10 mouse cellular contexts compared by ENCODE assay signal in genomic region chr7:142656055-142656454, GRCm38 (mm10). TPM values are rescaled to one million over a fixed set of nuclear protein-coding genes. Genes with fewer than 3 reads are reported as not detected.
A peak's percentile ranks its signal among the peaks of the same experiment; 100 is the strongest.
DNase-seq lines count a peak whose midpoint lies in the region; ATAC-seq and TF ChIP-seq lines count a peak whose summit lies in the region.
"Had no signal": no experiment of that assay in that cellular context is flagged by ENCODE, and none has a peak within 500 bp of the region (broad histone marks: within the 10 kb centered on the region; RNA-seq: fewer than 3 reads in every experiment).

No protein-coding gene starts in this region.

- H3K36me3 ChIP-seq in lung, embryonic 14.5 days (ENCODE audit: insufficient read depth), result peaks cover 44% of the 10 kb centered on the region
- peaks cover 6% of the 10 kb centered on the region for H3K36me3 ChIP-seq in limb, embryonic 11.5 days (ENCODE audit: control insufficient read depth, insufficient read depth, low read length)
- peaks cover 26% of the 10 kb centered on the region for H3K36me3 ChIP-seq in stomach, embryonic 14.5 days (ENCODE audit: control insufficient read depth, insufficient read depth, low read length)

- H3K27ac ChIP-seq in lung, embryonic 14.5 days (ENCODE audit: low read depth), result no peak overlapping the region
- no peak overlapping the region for H3K27ac ChIP-seq in limb, embryonic 11.5 days (replicated peaks; ENCODE audit: low read depth, low read length)
- H3K27ac ChIP-seq in stomach, embryonic 14.5 days (ENCODE audit: low read length), result peak overlapping the region; percentile 77; the same call in 1 of the 2 replicates

- H3K9me3 ChIP-seq in lung, embryonic 14.5 days (ENCODE audit: low read depth, low read length), result no peaks in the 10 kb centered on the region
- H3K9me3 ChIP-seq in limb, embryonic 11.5 days (ENCODE audit: control insufficient read depth, low read length), result no peaks in the 10 kb centered on the region
- no peaks in the 10 kb centered on the region for H3K9me3 ChIP-seq in stomach, embryonic 14.5 days (ENCODE audit: control insufficient read depth, low read depth, low read length)

- 38% methylated on average over 4 of the region's 4 CpGs for WGBS in lung, embryonic 14.5 days
- WGBS in limb, embryonic 11.5 days, result 20% methylated on average over 4 of the region's 4 CpGs
- WGBS in stomach, embryonic 14.5 days, result 27% methylated on average over 4 of the region's 4 CpGs

- peak overlapping the region; percentile 58 for H3K9ac ChIP-seq in lung, embryonic 14.5 days
- H3K9ac ChIP-seq in limb, embryonic 11.5 days (ENCODE audit: low read length), result peak overlapping the region; percentile 95
- peak overlapping the region; percentile 63; the same call in 1 of the 2 replicates for H3K9ac ChIP-seq in stomach, embryonic 14.5 days (replicated peaks; ENCODE audit: low read depth, low read length)

- H3K4me2 ChIP-seq in lung, embryonic 14.5 days, result peak overlapping the region; percentile 73
- peak overlapping the region; percentile 57 for H3K4me2 ChIP-seq in limb, embryonic 11.5 days (ENCODE audit: low read depth, severe bottlenecking)
- peak overlapping the region; percentile 57 for H3K4me2 ChIP-seq in stomach, embryonic 14.5 days (replicated peaks; ENCODE audit: low read depth, low read length)

- peak; percentile 19; the same call in 1 of the 2 replicates for ATAC-seq in lung, embryonic 14.5 days (ENCODE audit: insufficient read depth)
- no peak for ATAC-seq in limb, embryonic 11.5 days (ENCODE audit: insufficient number of reproducible peaks, low FRiP score, low TSS enrichment, low read depth)
- peak; percentile 50; the same call in 1 of the 2 replicates for ATAC-seq in stomach, embryonic 14.5 days (ENCODE audit: insufficient number of reproducible peaks, insufficient read depth, low FRiP score, low read depth)
- ATAC-seq in inflammation-experienced regulatory T-cells, adult 6 months, result no peak

- DNase-seq in adrenal gland, postnatal 14 days, result peak; percentile 41
- DNase-seq in adrenal gland, adult 8-10 months, result no peak
- peak; percentile 64 for DNase-seq in lung, embryonic 14.5 days
- no peak for DNase-seq in lung, postnatal 14 days
- peak; percentile 77 for DNase-seq in limb, embryonic 11.5 days (ENCODE audit: low spot score)
- no peak for DNase-seq in layer of hippocampus, adult 9-11 months
- DNase-seq: kidney, postnatal 10 days; midbrain, embryonic 14.5 days had no signal

- H3K27me3 ChIP-seq in lung, embryonic 14.5 days (ENCODE audit: insufficient read depth, low read length), result peaks cover 67% of the 10 kb centered on the region
- peaks cover 64% of the 10 kb centered on the region for H3K27me3 ChIP-seq in limb, embryonic 11.5 days (ENCODE audit: control insufficient read depth, insufficient read depth, low read length)
- peaks cover 27% of the 10 kb centered on the region; the same call in 1 of the 2 replicates for H3K27me3 ChIP-seq in stomach, embryonic 14.5 days (ENCODE audit: control insufficient read depth, insufficient read depth, low read length)

- no peak for TF ChIP-seq CTCF in lung, embryonic 14.5 days (IDR thresholded peaks at IDR 0.05; ENCODE audit: low read depth)

- peak overlapping the region; percentile 60 for H3K4me3 ChIP-seq in lung, embryonic 14.5 days (ENCODE audit: low read depth, low read length)
- H3K4me3 ChIP-seq in limb, embryonic 11.5 days (ENCODE audit: low read depth, low read length), result peak overlapping the region; percentile 73
- peak overlapping the region; percentile 59 for H3K4me3 ChIP-seq in stomach, embryonic 14.5 days (ENCODE audit: low read depth, low read length)

- no peaks in the 10 kb centered on the region for H3K4me1 ChIP-seq in lung, embryonic 14.5 days (ENCODE audit: insufficient read depth)
- peaks cover 20% of the 10 kb centered on the region for H3K4me1 ChIP-seq in limb, embryonic 11.5 days (ENCODE audit: control insufficient read depth, insufficient read depth, low read length)
- no peaks in the 10 kb centered on the region for H3K4me1 ChIP-seq in stomach, embryonic 14.5 days (ENCODE audit: control insufficient read depth, insufficient read depth, low read length)

RNA-seq across cellular contexts. Expression of gene Igf2, which starts 10.6 kb away (rescaled TPM):
- 119 and 187 TPM in 2 replicates for total RNA-seq in adrenal gland, postnatal 14 days (2021)
- 10 to 100 TPM; 17.1 to 37.9 (median 21.7) TPM for total RNA-seq in adrenal gland, adult 8-10 months (2022)
- polyA plus RNA-seq in lung, embryonic 14.5 days (2014; fragmentation: Nextera tagmentation; extraction: Ambion mirVana), result 437 and 452 TPM in 2 replicates
- 852 and 881 TPM in 2 replicates for polyA plus RNA-seq in limb, embryonic 11.5 days (2014; fragmentation: Nextera tagmentation; extraction: Ambion mirVana)
- 1,256 and 1,341 TPM in 2 replicates for polyA plus RNA-seq in stomach, embryonic 14.5 days (2014; fragmentation: Nextera tagmentation; extraction: Ambion mirVana)
- under 1 TPM in 2 of 3 experiments, not detected in 1; 0.19 to 0.26 TPM for polyA plus RNA-seq in inflammation-experienced regulatory T-cells, adult 6 months (2017; shearing (Covaris generic))

RNA-seq across cellular contexts. Expression of gene Gm49394, which starts 13.7 kb away (rescaled TPM):
- not detected in 2 replicates for total RNA-seq in adrenal gland, postnatal 14 days (2021)
- total RNA-seq in adrenal gland, adult 8-10 months (2022), result not detected
- not detected in 2 replicates for polyA plus RNA-seq in lung, embryonic 14.5 days (2014; fragmentation: Nextera tagmentation; extraction: Ambion mirVana)
- polyA plus RNA-seq in limb, embryonic 11.5 days (2014; fragmentation: Nextera tagmentation; extraction: Ambion mirVana), result 0.10 TPM in 1 of 2 replicates, not detected in the other
- not detected in 2 replicates for polyA plus RNA-seq in stomach, embryonic 14.5 days (2014; fragmentation: Nextera tagmentation; extraction: Ambion mirVana)
- polyA plus RNA-seq in inflammation-experienced regulatory T-cells, adult 6 months (2017; shearing (Covaris generic)), result not detected
- polyA plus RNA-seq: midbrain, embryonic 14.5 days had no signal

Comparison
In these comparisons a context has a peak if more than half of its experiments do, and no peak if none do; other contexts are left out.
1. DNase-seq: peak in adrenal gland, postnatal 14 days (single experiment), lung, embryonic 14.5 days (single experiment) and limb, embryonic 11.5 days (single experiment); none in adrenal gland, adult 8-10 months (single experiment), lung, postnatal 14 days (single experiment) and layer of hippocampus, adult 9-11 months (single experiment).
2. ATAC-seq: peak in lung, embryonic 14.5 days (single experiment) and stomach, embryonic 14.5 days (single experiment); none in limb, embryonic 11.5 days (single experiment) and inflammation-experienced regulatory T-cells, adult 6 months (single experiment).
3. RNA of gene Igf2, which starts 10.6 kb away (polyA plus RNA-seq): 1,256 to 1,341 TPM in stomach, embryonic 14.5 days, 852 to 881 TPM in limb, embryonic 11.5 days and 437 to 452 TPM in lung, embryonic 14.5 days; 0.19 to 0.26 TPM in inflammation-experienced regulatory T-cells, adult 6 months; every median in the first group is over 100 times any median in the second.
4. Peak in every context shown above with its lines, with median percentiles within 50 percentile points of each other: H3K4me2 ChIP-seq, H3K4me3 ChIP-seq and H3K9ac ChIP-seq.